Mouse (Mus musculus) cortical plate, adult 2 months (tissue): Measurements from ENCODE around the gene Hmg20b.

Experiments used
- CTCF ChIP-seq: fragments of 200-500 bp; IDR thresholded peaks from 2 replicates; pipeline ENCODE4 v1.5.1; 2011; ENCODE audit warnings: mild to moderate bottlenecking, control low read depth, low read length; ENCODE audit not compliant: insufficient read depth; ENCODE audit errors: extremely low read depth
- POLR2A ChIP-seq: fragments of 200-500 bp; IDR thresholded peaks from 2 replicates; pipeline ENCODE4 v1.6.1; 2011; ENCODE audit warnings: mild to moderate bottlenecking, low read length, control low read depth; ENCODE audit not compliant: insufficient read depth; ENCODE audit errors: extremely low read depth

DNA sequence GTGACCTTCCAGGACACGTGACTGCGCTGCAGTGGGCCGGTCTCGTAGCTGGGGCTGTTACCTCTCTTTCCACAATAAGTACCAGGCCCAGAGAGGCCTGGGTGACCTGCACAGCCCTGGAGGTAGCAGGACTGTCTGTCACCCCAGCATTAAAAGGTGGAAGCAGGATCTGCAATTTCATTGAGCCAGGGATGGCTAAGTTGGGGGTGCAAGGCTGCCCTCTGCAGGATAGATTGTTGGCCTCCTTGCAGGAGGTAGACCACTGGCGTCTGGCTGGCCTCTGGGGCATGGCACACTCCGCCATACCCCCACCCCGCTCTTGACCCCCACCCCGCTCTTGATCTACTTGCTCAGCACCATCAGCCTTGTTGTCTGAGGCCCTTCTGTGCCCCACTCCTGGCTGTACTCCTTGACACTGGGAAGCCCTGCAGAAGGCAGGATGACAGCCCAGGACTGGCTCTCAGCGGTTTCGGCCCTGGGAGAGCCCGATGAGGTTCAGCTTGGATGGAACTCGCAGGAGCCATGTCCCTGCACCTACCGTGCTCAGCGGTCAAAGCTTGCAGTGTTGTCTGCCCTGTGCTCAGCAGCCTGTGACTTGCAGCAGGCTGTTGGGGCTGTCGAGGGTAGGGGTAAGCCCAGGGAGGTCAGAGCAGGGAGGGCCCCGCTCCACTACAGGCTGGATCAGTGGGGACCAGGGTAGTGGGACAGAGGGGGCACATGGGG is 33.8 kb downstream of the Hmg20b start:
- TF ChIP-seq POLR2A, result no peak
- TF ChIP-seq CTCF, result peak; percentile 58
